In genomic region chr6:70792644-70793043, GRCm38 (mm10) we compare ENCODE assay signal across 8 mouse cellular contexts. TPM values are rescaled to one million over a fixed set of nuclear protein-coding genes. Genes with fewer than 3 reads are reported as not detected.
DNase-seq lines count a peak whose midpoint lies in the region; ATAC-seq and TF ChIP-seq lines count a peak whose summit lies in the region.

No protein-coding gene starts in this region.

- H3K4me3 ChIP-seq in layer of hippocampus, adult 2 months: peak overlapping the region; percentile 73
- peak overlapping the region; percentile 68 for H3K4me3 ChIP-seq in heart, postnatal 0 days (ENCODE audit: low read depth, low read length)
- H3K4me3 ChIP-seq in liver, embryonic 14.5 days (ENCODE audit: insufficient read depth in 1 of 2, low read depth in 2 of 2, low read length in 2 of 2): peak overlapping the region; percentile 71 to 74
- peak overlapping the region; percentile 71 for H3K4me3 ChIP-seq in stomach, embryonic 16.5 days (replicated peaks; ENCODE audit: low read length)

- H3K9me3 ChIP-seq in heart, postnatal 0 days (replicated peaks; ENCODE audit: control insufficient read depth, low read length): no peaks in the 10 kb centered on the region
- H3K9me3 ChIP-seq in liver, embryonic 14.5 days (ENCODE audit: control insufficient read depth, low read length): no peaks in the 10 kb centered on the region
- H3K9me3 ChIP-seq in stomach, embryonic 16.5 days (replicated peaks; ENCODE audit: control insufficient read depth, low read length): no peaks in the 10 kb centered on the region

- ATAC-seq in heart, postnatal 0 days (ENCODE audit: insufficient read depth, low read depth): no peak
- peak; percentile 4; the same call in 1 of the 2 replicates for ATAC-seq in liver, embryonic 14.5 days (ENCODE audit: insufficient read depth)
- no peak for ATAC-seq in stomach, embryonic 16.5 days (ENCODE audit: insufficient read depth, low FRiP score)

- peaks cover 21% of the 10 kb centered on the region; the same call in 1 of the 2 replicates for H3K4me1 ChIP-seq in heart, postnatal 0 days (ENCODE audit: control insufficient read depth, insufficient read depth)
- peaks cover 41 to 58% of the 10 kb centered on the region in 2 experiments for H3K4me1 ChIP-seq in liver, embryonic 14.5 days (replicated peaks; ENCODE audit: control insufficient read depth in 2 of 2, insufficient read depth in 2 of 2, low read length in 1 of 2)
- peaks cover 19% of the 10 kb centered on the region for H3K4me1 ChIP-seq in stomach, embryonic 16.5 days (ENCODE audit: control insufficient read depth, insufficient read depth, low read length)

- no peak for TF ChIP-seq CTCF in layer of hippocampus, adult 2 months (conservative IDR thresholded peaks at IDR 0.05)
- TF ChIP-seq CTCF in heart, postnatal 0 days (IDR thresholded peaks at IDR 0.05; ENCODE audit: low read depth): no peak
- no peak for TF ChIP-seq CTCF in liver, embryonic 14.5 days (IDR thresholded peaks at IDR 0.05; ENCODE audit: low read depth)

- H3K9ac ChIP-seq in heart, postnatal 0 days (replicated peaks; ENCODE audit: low read depth, low read length): peak overlapping the region; percentile 61
- peak overlapping the region; percentile 86 for H3K9ac ChIP-seq in liver, embryonic 14.5 days (replicated peaks)
- H3K9ac ChIP-seq in stomach, embryonic 16.5 days (ENCODE audit: low read length): peak overlapping the region; percentile 70

- H3K27ac ChIP-seq in layer of hippocampus, adult 2 months: peak overlapping the region; percentile 85
- H3K27ac ChIP-seq in heart, postnatal 0 days (ENCODE audit: low read depth): peak overlapping the region; percentile 54
- H3K27ac ChIP-seq in liver, embryonic 14.5 days: peak overlapping the region; percentile 54
- H3K27ac ChIP-seq in stomach, embryonic 16.5 days (ENCODE audit: low read length): 0 out of 2 replicates have a peak overlapping the region, but pooled peaks have one; percentile 17

- no peak for DNase-seq in layer of hippocampus, adult 2 months (ENCODE audit: low spot score in 2 of 2)
- DNase-seq in layer of hippocampus, adult 8-10 months (ENCODE audit: low spot score in 2 of 2): no peak
- DNase-seq in adipocyte (ENCODE audit: low spot score): peak; percentile 34
- DNase-seq in heart, postnatal 0 days (ENCODE audit: low spot score): no peak
- DNase-seq in liver, embryonic 14.5 days (ENCODE audit: low read depth in 3 of 3, low spot score in 3 of 3): no peak
- DNase-seq in thymus, postnatal 14 days: no peak
- no peak for DNase-seq in testis, postnatal 14 days (ENCODE audit: low spot score)

- 34% methylated on average over 8 of the region's 8 CpGs for WGBS in heart, postnatal 0 days
- 9% methylated on average over 8 of the region's 8 CpGs for WGBS in liver, embryonic 14.5 days (ENCODE audit: insufficient replicate concordance)
- 35% methylated on average over 8 of the region's 8 CpGs for WGBS in stomach, embryonic 16.5 days

- TF ChIP-seq EP300 in heart, postnatal 0 days (IDR thresholded peaks at IDR 0.05; ENCODE audit: low read depth): no peak
- TF ChIP-seq EP300 in liver, embryonic 14.5 days (IDR thresholded peaks at IDR 0.05; ENCODE audit: low read depth): no peak; the same call in 1 of the 2 replicates

- H3K4me2 ChIP-seq in heart, postnatal 0 days (ENCODE audit: low read depth, low read length): peak overlapping the region; percentile 90
- peak overlapping the region; percentile 82 for H3K4me2 ChIP-seq in liver, embryonic 14.5 days (ENCODE audit: low read depth)
- H3K4me2 ChIP-seq in stomach, embryonic 16.5 days (ENCODE audit: low read depth, low read length): peak overlapping the region; percentile 67

- H3K27me3 ChIP-seq in heart, postnatal 0 days (ENCODE audit: control insufficient read depth, insufficient read depth, low read length): no peaks in the 10 kb centered on the region
- H3K27me3 ChIP-seq in liver, embryonic 14.5 days (ENCODE audit: control insufficient read depth, insufficient read depth, low read length): no peaks in the 10 kb centered on the region
- no peaks in the 10 kb centered on the region for H3K27me3 ChIP-seq in stomach, embryonic 16.5 days (ENCODE audit: control insufficient read depth, insufficient read depth, low read length)

- no peaks in the 10 kb centered on the region; the same call in 1 of the 2 replicates for H3K36me3 ChIP-seq in heart, postnatal 0 days (replicated peaks; ENCODE audit: control insufficient read depth, insufficient read depth, low read length)
- H3K36me3 ChIP-seq in liver, embryonic 14.5 days (replicated peaks; ENCODE audit: control insufficient read depth, insufficient read depth, low read depth): peaks cover 6% of the 10 kb centered on the region
- H3K36me3 ChIP-seq in stomach, embryonic 16.5 days (ENCODE audit: control insufficient read depth, insufficient read depth, low read length): no peaks in the 10 kb centered on the region

RNA-seq across cellular contexts. Expression of gene Rpia, which starts 0.6 kb away (rescaled TPM):
- 10 to 100 TPM; 11.2 to 12.5 TPM for total RNA-seq in layer of hippocampus, adult 2 months (2021)
- 10 to 100 TPM; 12.9 to 17.6 (median 14.5) TPM for total RNA-seq in layer of hippocampus, adult 8-10 months (2022)
- 3.2 and 4.9 TPM in 2 replicates for total RNA-seq in heart, postnatal 0 days (2014; rRNA removed; ENCODE audit: low replicate concordance)
- 0.87 and 0.92 TPM in 2 replicates for polyA plus RNA-seq in heart, postnatal 0 days (2015; fragmentation: Nextera tagmentation; extraction: Ambion mirVana)
- 24.4 and 36.7 TPM in 2 replicates for polyA plus RNA-seq in liver, embryonic 14.5 days (2012; rRNA removed)
- polyA plus RNA-seq in liver, embryonic 14.5 days (2014; fragmentation: Nextera tagmentation; extraction: Ambion mirVana): 4.5 and 4.7 TPM in 2 replicates
- 2.8 and 3.5 TPM in 2 replicates for polyA plus RNA-seq in stomach, embryonic 16.5 days (2015; fragmentation: Nextera tagmentation; extraction: Ambion mirVana)

RNA-seq across cellular contexts. Expression of gene Eif2ak3, which starts 51.7 kb away (rescaled TPM):
- 10 to 100 TPM; 19.5 to 21.8 TPM for total RNA-seq in layer of hippocampus, adult 2 months (2021)
- 10 to 100 TPM; 20.5 to 24.2 (median 23.1) TPM for total RNA-seq in layer of hippocampus, adult 8-10 months (2022)
- 16.6 and 20.4 TPM in 2 replicates for total RNA-seq in heart, postnatal 0 days (2014; rRNA removed; ENCODE audit: low replicate concordance)
- polyA plus RNA-seq in heart, postnatal 0 days (2015; fragmentation: Nextera tagmentation; extraction: Ambion mirVana): 3.6 and 3.7 TPM in 2 replicates
- polyA plus RNA-seq in liver, embryonic 14.5 days (2012; rRNA removed): 3.2 and 3.3 TPM in 2 replicates
- polyA plus RNA-seq in liver, embryonic 14.5 days (2014; fragmentation: Nextera tagmentation; extraction: Ambion mirVana): 2.3 and 2.5 TPM in 2 replicates
- 10.9 and 11.1 TPM in 2 replicates for polyA plus RNA-seq in stomach, embryonic 16.5 days (2015; fragmentation: Nextera tagmentation; extraction: Ambion mirVana)

Comparison
In these comparisons a context has a peak if more than half of its experiments do, and no peak if none do; other contexts are left out.
1. H3K27ac ChIP-seq: peak in every context shown above with its lines; median percentile 85 in layer of hippocampus, adult 2 months; 54 in heart, postnatal 0 days; 54 in liver, embryonic 14.5 days; 17 in stomach, embryonic 16.5 days.